In the genomic region with DNA sequence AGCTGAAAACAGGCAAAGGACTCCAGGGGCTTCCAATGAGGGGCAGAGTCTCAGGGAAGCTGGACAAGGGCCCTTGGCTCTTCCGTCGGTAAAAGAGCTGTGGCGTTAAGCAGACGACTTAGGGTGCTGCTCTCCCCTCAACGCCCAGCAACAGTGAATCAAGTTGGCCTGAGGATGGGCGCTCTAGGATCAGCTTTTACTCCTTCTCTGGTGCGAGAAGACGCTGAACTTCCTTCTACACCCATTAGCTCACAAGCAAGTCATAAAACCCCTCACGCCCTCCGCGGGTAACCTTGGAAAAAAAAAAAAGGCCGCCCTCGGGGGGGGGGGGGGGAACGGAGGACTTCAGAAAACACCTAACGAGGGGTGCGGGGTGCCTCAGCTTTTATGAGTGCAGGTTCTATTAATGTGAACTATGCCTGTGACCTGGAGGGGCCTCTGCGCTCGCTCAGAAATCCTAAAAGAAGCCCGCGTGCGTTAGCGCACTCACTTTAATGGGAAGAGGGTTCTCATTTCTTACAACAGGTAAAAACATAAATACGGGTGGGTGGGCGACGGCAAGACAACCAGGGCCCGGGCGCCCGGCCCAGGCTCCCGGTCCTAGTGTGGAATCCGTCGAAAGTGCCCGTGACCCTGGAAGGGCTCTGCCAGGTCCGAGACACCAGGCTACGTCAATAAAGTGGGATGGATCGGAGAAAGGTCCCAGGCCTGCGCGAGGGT, we compare ENCODE assay signal across 13 mouse cellular contexts. TPM values are rescaled to one million over a fixed set of nuclear protein-coding genes. Genes with fewer than 3 reads are reported as not detected.
DNase-seq lines count a peak whose midpoint lies in the region; ATAC-seq and TF ChIP-seq lines count a peak whose summit lies in the region.
"Had no signal": no experiment of that assay in that cellular context is flagged by ENCODE, and none has a peak within 500 bp of the region (broad histone marks: within the 10 kb centered on the region; RNA-seq: fewer than 3 reads in every experiment).

No protein-coding gene starts in this region.

- no peak overlapping the region for H3K27ac ChIP-seq in hindbrain, embryonic 15.5 days (replicated peaks)
- no peak overlapping the region for H3K27ac ChIP-seq in hindbrain, embryonic 14.5 days
- no peak overlapping the region for H3K27ac ChIP-seq in ES-E14 (ENCODE audit: insufficient read depth, low read depth, low read length, poor library complexity, severe bottlenecking)
- H3K27ac ChIP-seq in embryonic facial prominence, embryonic 11.5 days (replicated peaks; ENCODE audit: low read depth, low read length) = no peak overlapping the region
- no peak overlapping the region for H3K27ac ChIP-seq in limb, embryonic 12.5 days
- H3K27ac ChIP-seq in layer of hippocampus, adult 2 months = no peak overlapping the region
- H3K27ac ChIP-seq: macrophage had no signal

- peaks cover 8% of the 10 kb centered on the region for H3K4me1 ChIP-seq in hindbrain, embryonic 15.5 days (replicated peaks)
- no peaks in the 10 kb centered on the region for H3K4me1 ChIP-seq in hindbrain, embryonic 14.5 days (replicated peaks; ENCODE audit: control insufficient read depth, insufficient read depth, low read length)
- peaks cover 0 to 18% of the 10 kb centered on the region in 2 experiments; a peak in 3 of 4 replicates for H3K4me1 ChIP-seq in ES-E14 (ENCODE audit: control insufficient read depth in 2 of 2, insufficient read depth in 2 of 2, low read length in 2 of 2, poor library complexity in 1 of 2)
- H3K4me1 ChIP-seq in embryonic facial prominence, embryonic 11.5 days (ENCODE audit: control insufficient read depth, insufficient read depth, low read length) = peaks cover 3% of the 10 kb centered on the region; the same call in 1 of the 2 replicates
- H3K4me1 ChIP-seq in limb, embryonic 12.5 days (replicated peaks) = peaks cover 10% of the 10 kb centered on the region

- H3K9ac ChIP-seq in hindbrain, embryonic 15.5 days = no peak overlapping the region
- H3K9ac ChIP-seq in hindbrain, embryonic 14.5 days = no peak overlapping the region
- H3K9ac ChIP-seq in ES-E14 (ENCODE audit: insufficient read depth, low read depth, low read length, poor library complexity, severe bottlenecking) = no peak overlapping the region
- no peak overlapping the region for H3K9ac ChIP-seq in embryonic facial prominence, embryonic 11.5 days (replicated peaks; ENCODE audit: low read length)
- H3K9ac ChIP-seq in limb, embryonic 12.5 days (replicated peaks) = no peak overlapping the region

- under 1% methylated on average over 37 of the region's 37 CpGs for WGBS in hindbrain, embryonic 15.5 days
- 2% methylated on average over 36 of the region's 37 CpGs for WGBS in hindbrain, embryonic 14.5 days
- under 1% methylated on average over 37 of the region's 37 CpGs for whole genome bisulfite sequencing in embryonic facial prominence, embryonic 11.5 days
- 1% methylated on average over 37 of the region's 37 CpGs for WGBS in limb, embryonic 12.5 days

- DNase-seq in hindbrain, embryonic 14.5 days (ENCODE audit: low spot score) = no peak
- DNase-seq in ES-E14 (ENCODE audit: low read depth, low spot score) = no peak
- peak; percentile 24 for DNase-seq in embryonic facial prominence, embryonic 11.5 days (ENCODE audit: low spot score)
- DNase-seq in layer of hippocampus, adult 2 months (ENCODE audit: low spot score in 2 of 2) = no peak
- DNase-seq: cerebellum, adult 9-10 months; thymus, postnatal 25 days had no signal

- peaks cover 96% of the 10 kb centered on the region for H3K27me3 ChIP-seq in hindbrain, embryonic 15.5 days
- H3K27me3 ChIP-seq in hindbrain, embryonic 14.5 days (ENCODE audit: control insufficient read depth, insufficient read depth, low read length) = peaks cover 100% of the 10 kb centered on the region
- H3K27me3 ChIP-seq in embryonic facial prominence, embryonic 11.5 days (ENCODE audit: control insufficient read depth, insufficient read depth, low read length) = peaks cover 86% of the 10 kb centered on the region
- H3K27me3 ChIP-seq in limb, embryonic 12.5 days = peaks cover 100% of the 10 kb centered on the region

- in situ Hi-C loops in ES-E14 (cut with MboI; ENCODE audit: low sequenced_read_pairs in 2 of 2, unreplicated experiment in 2 of 2) = no loop called here

- 0 out of 2 replicates have a peak overlapping the region, but pooled peaks have one; percentile 23 for H3K4me3 ChIP-seq in hindbrain, embryonic 15.5 days
- no peak overlapping the region for H3K4me3 ChIP-seq in hindbrain, embryonic 14.5 days (replicated peaks; ENCODE audit: low read length)
- H3K4me3 ChIP-seq in ES-E14 (ENCODE audit: insufficient read depth in 1 of 2, low read depth in 1 of 2, low read length in 2 of 2, poor library complexity in 1 of 2, severe bottlenecking in 1 of 2) = peak overlapping the region; percentile 52 to 61; a peak in 2 of 4 replicates
- no peak overlapping the region for H3K4me3 ChIP-seq in embryonic facial prominence, embryonic 11.5 days (ENCODE audit: low read depth, low read length)
- H3K4me3 ChIP-seq in limb, embryonic 12.5 days (replicated peaks) = peak overlapping the region; percentile 23; the same call in 1 of the 2 replicates
- H3K4me3 ChIP-seq in layer of hippocampus, adult 2 months = no peak overlapping the region
- H3K4me3 ChIP-seq: myocyte had no signal

- no peak for ATAC-seq in hindbrain, embryonic 15.5 days (ENCODE audit: low FRiP score, low read depth)
- no peak for ATAC-seq in hindbrain, embryonic 14.5 days (ENCODE audit: low FRiP score)
- ATAC-seq in embryonic facial prominence, embryonic 11.5 days (replicated peaks; ENCODE audit: insufficient number of reproducible peaks, low FRiP score, low TSS enrichment, low read depth) = no peak
- ATAC-seq in limb, embryonic 12.5 days (ENCODE audit: insufficient number of reproducible peaks, insufficient read depth, low FRiP score, low TSS enrichment, low read depth) = no peak
- no peak for ATAC-seq in megakaryocyte-erythroid progenitor cell, adult 5-6 weeks (replicated peaks; ENCODE audit: low FRiP score, low TSS enrichment, poor library complexity, severe bottlenecking)

- no peaks in the 10 kb centered on the region for H3K36me3 ChIP-seq in hindbrain, embryonic 15.5 days
- no peaks in the 10 kb centered on the region for H3K36me3 ChIP-seq in hindbrain, embryonic 14.5 days (replicated peaks; ENCODE audit: control insufficient read depth, insufficient read depth)
- no peaks in the 10 kb centered on the region for H3K36me3 ChIP-seq in ES-E14 (ENCODE audit: control insufficient read depth, insufficient read depth, low read length, poor library complexity, severe bottlenecking)
- H3K36me3 ChIP-seq in embryonic facial prominence, embryonic 11.5 days (replicated peaks; ENCODE audit: control insufficient read depth, insufficient read depth, low read depth, low read length) = no peaks in the 10 kb centered on the region
- H3K36me3 ChIP-seq in limb, embryonic 12.5 days = no peaks in the 10 kb centered on the region

- no peaks in the 10 kb centered on the region for H3K9me3 ChIP-seq in hindbrain, embryonic 15.5 days
- no peaks in the 10 kb centered on the region for H3K9me3 ChIP-seq in hindbrain, embryonic 14.5 days (ENCODE audit: control insufficient read depth, low read length)
- no peaks in the 10 kb centered on the region for H3K9me3 ChIP-seq in ES-E14 (ENCODE audit: control insufficient read depth, insufficient read depth, low read depth, low read length)
- H3K9me3 ChIP-seq in embryonic facial prominence, embryonic 11.5 days (replicated peaks; ENCODE audit: control insufficient read depth, low read length) = no peaks in the 10 kb centered on the region
- no peaks in the 10 kb centered on the region for H3K9me3 ChIP-seq in limb, embryonic 12.5 days

- no peak overlapping the region for H3K4me2 ChIP-seq in hindbrain, embryonic 15.5 days
- no peak overlapping the region for H3K4me2 ChIP-seq in hindbrain, embryonic 14.5 days (replicated peaks)
- H3K4me2 ChIP-seq in embryonic facial prominence, embryonic 11.5 days (ENCODE audit: low read depth, low read length) = no peak overlapping the region
- H3K4me2 ChIP-seq in limb, embryonic 12.5 days = peak overlapping the region; percentile 44; the same call in 1 of the 2 replicates

- no peak for TF ChIP-seq CTCF in layer of hippocampus, adult 2 months (conservative IDR thresholded peaks at IDR 0.05)

TF ChIP-seq in ES-E14, 5 proteins besides CTCF, POLR2A, EP300 and RAD21:
- no peak for TF ChIP-seq ZC3H11A (IDR thresholded peaks at IDR 0.05; ENCODE audit: borderline replicate concordance, low read depth, low read length)
- TF ChIP-seq CHD2 (IDR thresholded peaks at IDR 0.05; ENCODE audit: low read depth, low read length) = no peak
- TF ChIP-seq ZNF384 (IDR thresholded peaks at IDR 0.05; ENCODE audit: low read depth, low read length) = no peak
- no peak for TF ChIP-seq HCFC1 (IDR thresholded peaks at IDR 0.05; ENCODE audit: borderline replicate concordance, insufficient read depth, low read length)
- TF ChIP-seq MAFK (IDR thresholded peaks at IDR 0.05; ENCODE audit: insufficient read depth, low read depth, low read length) = no peak
TF ChIP-seq in ES-E14: peak in this region for 0.

RNA-seq across cellular contexts. Expression of a gene that starts 6.5 kb away (rescaled TPM):
- polyA plus RNA-seq in hindbrain, embryonic 15.5 days (2015; fragmentation: Nextera tagmentation; extraction: Ambion mirVana) = 0.09 TPM in 1 of 2 replicates, not detected in the other
- not detected in 2 replicates for polyA plus RNA-seq in hindbrain, embryonic 14.5 days (2014; fragmentation: Nextera tagmentation; extraction: Ambion mirVana)
- total RNA-seq in ES-E14 (2012; rRNA removed) = 1.1 and 3.0 TPM in 2 replicates
- 1.8 and 2.2 TPM in 2 replicates for polyA plus RNA-seq in embryonic facial prominence, embryonic 11.5 days (2014; fragmentation: Nextera tagmentation; extraction: Ambion mirVana)
- polyA plus RNA-seq in limb, embryonic 12.5 days (2016; fragmentation: Nextera tagmentation; extraction: Ambion mirVana) = not detected in 2 replicates
- not detected for total RNA-seq in layer of hippocampus, adult 2 months (2021)
- total RNA-seq in megakaryocyte-erythroid progenitor cell, adult 5-6 weeks (2014; fragmentation: Nextera tagmentation) = not detected in 2 replicates
- not detected in 2 replicates for total RNA-seq in megakaryocyte-erythroid progenitor cell, adult 5-6 weeks (2017)
- total RNA-seq: layer of hippocampus, adult 18-20 months; left cerebral cortex, postnatal 36 days had no signal
- polyA plus RNA-seq: macrophage had no signal

RNA-seq across cellular contexts. Expression of a gene that starts 57.5 kb away (rescaled TPM):
- 54.8 and 58.6 TPM in 2 replicates for polyA plus RNA-seq in hindbrain, embryonic 15.5 days (2015; fragmentation: Nextera tagmentation; extraction: Ambion mirVana)
- 47.8 and 51.5 TPM in 2 replicates for polyA plus RNA-seq in hindbrain, embryonic 14.5 days (2014; fragmentation: Nextera tagmentation; extraction: Ambion mirVana)
- 24.5 and 26.1 TPM in 2 replicates for total RNA-seq in ES-E14 (2012; rRNA removed)
- polyA plus RNA-seq in embryonic facial prominence, embryonic 11.5 days (2014; fragmentation: Nextera tagmentation; extraction: Ambion mirVana) = 52.4 and 54.2 TPM in 2 replicates
- polyA plus RNA-seq in limb, embryonic 12.5 days (2016; fragmentation: Nextera tagmentation; extraction: Ambion mirVana) = 56.2 and 59.2 TPM in 2 replicates
- total RNA-seq in layer of hippocampus, adult 2 months (2021) = 10 to 100 TPM; 31.5 to 35.7 TPM
- 60.6 and 68.9 TPM in 2 replicates for total RNA-seq in megakaryocyte-erythroid progenitor cell, adult 5-6 weeks (2014; fragmentation: Nextera tagmentation)
- 49.6 and 59.8 TPM in 2 replicates for total RNA-seq in megakaryocyte-erythroid progenitor cell, adult 5-6 weeks (2017)

Comparison
In these comparisons a context has a peak if more than half of its experiments do, and no peak if none do; other contexts are left out.
1. H3K4me3 ChIP-seq: peak in hindbrain, embryonic 15.5 days (single experiment), ES-E14 (2 of 2) and limb, embryonic 12.5 days (single experiment); none in hindbrain, embryonic 14.5 days (single experiment), embryonic facial prominence, embryonic 11.5 days (single experiment) and layer of hippocampus, adult 2 months (single experiment).